Mouse (Mus musculus) forebrain, embryonic 10.5 days (tissue): Measurements from ENCODE around the gene Ltbp1. TPM values are rescaled to one million over a fixed set of nuclear protein-coding genes. Genes with fewer than 3 reads are reported as not detected.

ENCODE experiments used
- DNase-seq: peaks from one replicate; pipeline ENCODE4 v3.0.0-alpha.2; 2017; ENCODE audit warnings: low spot score; ENCODE audit errors: extremely low spot score
- H3K27ac ChIP-seq: fragments of 300-500 bp; sonication (generic); 2 replicates; pipeline ENCODE4 v1.5.1; 2016; ENCODE audit warnings: mild to moderate bottlenecking
- H3K27me3 ChIP-seq: fragments of 300-500 bp; sonication (generic); 2 replicates; pipeline ENCODE4 v1.6.1; 2016; ENCODE audit warnings: mild to moderate bottlenecking; ENCODE audit not compliant: poor library complexity, severe bottlenecking
- H3K36me3 ChIP-seq: fragments of 300-500 bp; sonication (generic); replicated peaks from 2 replicates; pipeline ENCODE4 v1.6.1; 2016; ENCODE audit warnings: mild to moderate bottlenecking, moderate library complexity
- H3K4me1 ChIP-seq: fragments of 300-500 bp; sonication (generic); 2 replicates; pipeline ENCODE4 v1.6.1; 2016
- H3K4me3 ChIP-seq: fragments of 300-500 bp; sonication (generic); 2 replicates; pipeline ENCODE4 v1.5.1; 2016; ENCODE audit warnings: mild to moderate bottlenecking, moderate library complexity
- H3K9me3 ChIP-seq: fragments of 300-500 bp; sonication (generic); 2 replicates; pipeline ENCODE4 v1.6.1; 2016; ENCODE audit warnings: mild to moderate bottlenecking, moderate library complexity
- WGBS: fragments of 180-500 bp; shearing (Covaris S2); methylation state at CpG from one replicate; pipeline ENCODE4 v1.1.7; 2016; 5-methylcytosine and 5-hydroxymethylcytosine counted together
- polyA plus RNA-seq: library from polyadenylated mRNA; unstranded; fragments of >200 nt; fragmentation: Nextera tagmentation; extraction: Ambion mirVana; gene quantifications from 2 replicates; pipeline ENCODE4 v1.2.1, GENCODE M21; 2016

Ltbp1 gene
- polyA plus RNA-seq, 1 experiment from 2014 or later = 4.5 TPM

DNA sequence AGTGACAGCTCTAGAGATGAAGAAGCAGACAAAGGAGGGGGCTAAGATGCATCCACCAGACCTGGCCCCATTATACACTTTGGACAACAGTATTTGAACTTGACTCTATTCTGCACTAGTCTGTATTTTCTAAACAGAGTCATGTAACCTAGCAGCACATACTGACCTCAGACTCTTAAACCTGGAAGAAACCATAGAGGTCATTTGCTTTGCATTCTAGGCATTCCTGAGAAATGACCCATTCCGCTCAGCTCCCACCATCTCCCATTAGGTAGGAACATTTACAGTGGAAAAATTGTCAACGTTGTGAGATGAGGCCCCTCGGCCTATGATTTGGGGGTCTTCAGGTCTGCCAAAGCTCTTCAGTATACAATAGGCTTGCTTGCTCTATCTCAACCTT lies 238.8 kb downstream of the Ltbp1 start:
- H3K4me3 ChIP-seq = no peak overlapping the region
- H3K36me3 ChIP-seq = no peaks in the 10 kb centered on the region
- WGBS = 94% methylated on average over 3 of the region's 3 CpGs
- no peak for DNase-seq
- no peaks in the 10 kb centered on the region for H3K9me3 ChIP-seq
- no peaks in the 10 kb centered on the region for H3K27me3 ChIP-seq
- H3K27ac ChIP-seq = no peak overlapping the region
- no peaks in the 10 kb centered on the region for H3K4me1 ChIP-seq

GRCm38 (mm10) chr17:75245085-75245484 lies 239.7 kb downstream of the Ltbp1 start:
- H3K27ac ChIP-seq = no peak overlapping the region
- no peaks in the 10 kb centered on the region for H3K9me3 ChIP-seq
- WGBS = 94% methylated on average over 7 of the region's 7 CpGs
- no peaks in the 10 kb centered on the region for H3K27me3 ChIP-seq
- no peaks in the 10 kb centered on the region for H3K4me1 ChIP-seq
- no peaks in the 10 kb centered on the region for H3K36me3 ChIP-seq
- H3K4me3 ChIP-seq = no peak overlapping the region
- DNase-seq = no peak

- Histone ChIP-seq H3K4me1 (no peaks in the 10 kb centered on the region), H3K9me3 (no peaks in the 10 kb centered on the region), H3K27ac (no peak overlapping the region), H3K4me3 (no peak overlapping the region), H3K27me3 (no peaks in the 10 kb centered on the region), H3K36me3 (no peaks in the 10 kb centered on the region)
- 82% methylated on average over 10 of the region's 10 CpGs for WGBS
- no peak for DNase-seq
Observed at GRCm38 (mm10) chr17:75248632-75249031, 243.3 kb downstream of the Ltbp1 start.

DNA sequence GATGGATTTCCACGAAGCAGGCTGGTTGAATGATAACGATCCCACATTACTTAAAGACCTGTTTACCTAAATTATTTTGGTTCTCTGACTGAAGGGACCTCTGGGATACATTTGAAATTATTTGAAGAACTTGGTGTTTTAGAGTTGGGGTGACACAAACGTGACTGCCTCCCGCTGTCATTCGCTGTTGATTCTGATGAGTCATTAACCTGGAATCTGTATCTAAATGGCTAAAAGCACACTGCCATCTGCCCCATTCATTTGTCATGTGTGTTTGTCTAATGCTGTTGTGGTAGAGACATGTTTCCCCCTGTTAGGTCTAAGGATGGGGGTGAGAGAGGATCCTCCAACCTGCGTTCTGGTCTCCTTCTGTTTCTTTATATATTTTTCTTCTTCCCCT lies 245.2 kb downstream of the Ltbp1 start:
- Histone ChIP-seq H3K27me3 (no peaks in the 10 kb centered on the region), H3K27ac (no peak overlapping the region), H3K9me3 (no peaks in the 10 kb centered on the region), H3K4me3 (no peak overlapping the region), H3K4me1 (no peaks in the 10 kb centered on the region), H3K36me3 (no peaks in the 10 kb centered on the region)
- WGBS = 93% methylated on average over 6 of the region's 6 CpGs
- DNase-seq = no peak

DNA sequence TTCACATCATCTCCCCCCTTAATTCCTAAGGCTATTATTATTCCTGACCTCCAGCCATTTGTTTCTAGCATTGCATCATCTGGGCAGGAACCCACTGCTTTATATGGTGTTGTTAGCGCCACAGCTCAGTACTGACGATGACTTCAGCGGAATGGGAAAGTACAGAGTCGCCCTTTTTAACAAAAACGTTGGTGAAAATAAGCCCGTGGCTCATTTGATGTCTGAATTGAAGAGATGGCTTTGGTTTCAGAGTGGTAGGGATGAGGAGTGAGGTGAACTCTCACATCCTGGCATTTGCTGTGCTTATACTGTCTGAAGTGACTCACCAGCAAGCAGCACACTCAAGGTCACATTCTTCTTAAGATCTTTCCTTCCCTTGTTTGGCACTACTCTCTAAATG lies 245.7 kb downstream of the Ltbp1 start:
- DNase-seq = no peak
- Histone ChIP-seq H3K36me3 (no peaks in the 10 kb centered on the region), H3K4me1 (no peaks in the 10 kb centered on the region), H3K27me3 (no peaks in the 10 kb centered on the region), H3K9me3 (no peaks in the 10 kb centered on the region), H3K27ac (no peak overlapping the region), H3K4me3 (no peak overlapping the region)
- WGBS = 92% methylated on average over 6 of the region's 6 CpGs

DNA sequence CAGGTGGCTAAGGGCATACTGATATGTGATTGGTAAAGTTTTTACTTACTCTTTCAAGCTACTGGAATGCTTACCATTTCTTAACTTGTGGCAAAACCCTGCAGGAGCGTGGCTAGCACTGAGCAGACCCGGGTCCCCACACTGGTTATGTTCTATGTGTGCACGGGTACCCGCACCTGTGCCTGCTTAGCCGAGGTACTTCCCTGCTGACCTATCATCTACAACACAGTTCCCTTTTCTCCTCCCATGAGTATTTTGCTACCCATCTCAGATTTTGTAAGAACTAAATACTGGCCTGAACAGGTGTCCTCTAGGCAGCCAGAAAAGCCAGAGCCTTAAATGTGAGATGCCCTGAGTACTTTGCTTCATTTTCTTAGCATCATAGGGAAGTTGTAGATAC lies 247.2 kb downstream of the Ltbp1 start:
- Histone ChIP-seq H3K27me3 (no peaks in the 10 kb centered on the region), H3K27ac (no peak overlapping the region), H3K36me3 (no peaks in the 10 kb centered on the region), H3K4me1 (no peaks in the 10 kb centered on the region), H3K9me3 (no peaks in the 10 kb centered on the region), H3K4me3 (no peak overlapping the region)
- no peak for DNase-seq
- 92% methylated on average over 5 of the region's 5 CpGs for WGBS

GRCm38 (mm10) chr17:75254909-75255308 lies 249.5 kb downstream of the Ltbp1 start:
- Histone ChIP-seq H3K4me1 (no peaks in the 10 kb centered on the region), H3K36me3 (no peaks in the 10 kb centered on the region), H3K9me3 (no peaks in the 10 kb centered on the region), H3K27ac (no peak overlapping the region), H3K27me3 (no peaks in the 10 kb centered on the region), H3K4me3 (no peak overlapping the region)
- 89% methylated on average over 6 of the region's 6 CpGs for WGBS
- no peak for DNase-seq

DNA sequence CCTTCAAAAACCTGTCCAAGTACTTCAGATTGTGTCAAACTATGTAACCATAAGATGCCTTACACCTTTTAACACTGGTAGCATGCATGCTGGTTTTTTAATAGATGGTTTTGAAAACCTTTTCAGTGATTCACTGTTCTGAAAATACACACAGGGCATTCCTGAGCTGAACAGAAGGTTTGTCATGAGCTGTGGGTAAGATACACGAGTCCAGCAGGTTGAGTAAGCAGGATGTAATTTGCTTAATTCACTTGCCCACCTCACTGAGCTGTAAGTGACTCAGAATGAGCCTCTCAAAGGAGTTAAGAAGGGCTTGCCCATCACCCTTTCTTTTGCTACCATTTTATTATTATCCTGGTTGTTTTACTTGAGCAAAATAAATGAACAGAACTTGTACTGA lies 250.6 kb downstream of the Ltbp1 start:
- no peaks in the 10 kb centered on the region for H3K4me1 ChIP-seq

GRCm38 (mm10) chr17:75258427-75258826 lies 253.1 kb downstream of the Ltbp1 start:
- Histone ChIP-seq H3K4me3 (no peak overlapping the region), H3K27me3 (no peaks in the 10 kb centered on the region), H3K4me1 (no peaks in the 10 kb centered on the region), H3K27ac (no peak overlapping the region), H3K36me3 (no peaks in the 10 kb centered on the region), H3K9me3 (no peaks in the 10 kb centered on the region)
- no peak for DNase-seq
- WGBS = 90% methylated on average over 2 of the region's 2 CpGs

More for the DNA sequence above, 250.6 kb downstream of the Ltbp1 start:
- Histone ChIP-seq H3K27ac (no peak overlapping the region), H3K9me3 (no peaks in the 10 kb centered on the region), H3K36me3 (no peaks in the 10 kb centered on the region), H3K4me3 (no peak overlapping the region), H3K27me3 (no peaks in the 10 kb centered on the region)
- WGBS = 63% methylated on average over 1 of the region's 1 CpGs
- DNase-seq = no peak

GRCm38 (mm10) chr17:75263336-75263990 lies 258.1 kb downstream of the Ltbp1 start:
- H3K4me3 ChIP-seq = no peak overlapping the region
- H3K4me1 ChIP-seq = no peaks in the 10 kb centered on the region
- 0 out of 2 replicates have a peak, but pooled peaks cover 2% of the 10 kb centered on the region for H3K36me3 ChIP-seq
- no peaks in the 10 kb centered on the region for H3K27me3 ChIP-seq
- 73% methylated on average over 3 of the region's 3 CpGs for WGBS
- DNase-seq = no peak
- H3K9me3 ChIP-seq = no peaks in the 10 kb centered on the region
- no peak overlapping the region for H3K27ac ChIP-seq

GRCm38 (mm10) chr17:75268506-75268905 lies 263.1 kb downstream of the Ltbp1 start:
- 91% methylated on average over 4 of the region's 4 CpGs for WGBS
- no peak overlapping the region for H3K4me3 ChIP-seq
- no peaks in the 10 kb centered on the region for H3K27me3 ChIP-seq
- DNase-seq = no peak
- H3K4me1 ChIP-seq = no peaks in the 10 kb centered on the region
- no peaks in the 10 kb centered on the region for H3K9me3 ChIP-seq
- H3K36me3 ChIP-seq = 0 out of 2 replicates have a peak, but pooled peaks cover 2% of the 10 kb centered on the region
- no peak overlapping the region for H3K27ac ChIP-seq

GRCm38 (mm10) chr17:75272446-75272845 lies 267.1 kb downstream of the Ltbp1 start:
- no peak for DNase-seq
- no peaks in the 10 kb centered on the region for H3K4me1 ChIP-seq
- 90% methylated on average over 3 of the region's 3 CpGs for whole genome bisulfite sequencing
- H3K4me3 ChIP-seq = no peak overlapping the region
- no peaks in the 10 kb centered on the region for H3K27me3 ChIP-seq
- no peaks in the 10 kb centered on the region for H3K9me3 ChIP-seq
- H3K36me3 ChIP-seq = no peaks in the 10 kb centered on the region
- H3K27ac ChIP-seq = no peak overlapping the region

- no peaks in the 10 kb centered on the region for H3K9me3 ChIP-seq
- no peak for DNase-seq
- no peaks in the 10 kb centered on the region for H3K36me3 ChIP-seq
- H3K27ac ChIP-seq = no peak overlapping the region
- H3K27me3 ChIP-seq = no peaks in the 10 kb centered on the region
- no peaks in the 10 kb centered on the region for H3K4me1 ChIP-seq
- H3K4me3 ChIP-seq = no peak overlapping the region
- 90% methylated on average over 1 of the region's 1 CpGs for WGBS
Observed at GRCm38 (mm10) chr17:75273272-75273671, 267.9 kb downstream of the Ltbp1 start.

DNA sequence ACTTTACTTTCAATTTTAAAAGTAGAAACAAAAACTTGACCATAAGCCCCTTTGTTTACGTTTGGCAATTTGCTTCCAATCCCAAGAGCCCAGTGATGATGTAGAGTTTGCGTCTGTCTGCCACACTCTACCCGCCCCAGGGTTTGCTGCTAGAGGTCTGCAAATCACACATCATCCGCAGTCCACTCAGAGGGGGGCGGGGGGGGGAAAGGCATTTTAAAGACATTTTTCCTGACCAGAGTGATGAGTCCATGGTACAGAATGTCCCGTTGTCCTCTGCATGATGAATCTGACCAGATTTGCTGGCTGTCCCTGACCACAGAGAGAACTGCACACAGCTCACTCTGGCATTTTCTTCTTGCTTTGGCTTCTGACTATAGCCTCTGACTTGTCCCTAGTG lies 269.9 kb downstream of the Ltbp1 start:
- Histone ChIP-seq H3K9me3 (no peaks in the 10 kb centered on the region), H3K36me3 (no peaks in the 10 kb centered on the region), H3K4me3 (no peak overlapping the region), H3K27ac (no peak overlapping the region), H3K4me1 (0 out of 2 replicates have a peak, but pooled peaks cover 4% of the 10 kb centered on the region), H3K27me3 (no peaks in the 10 kb centered on the region)
- WGBS = 86% methylated on average over 6 of the region's 6 CpGs
- no peak for DNase-seq
